Mouse (Mus musculus): Measurements from ENCODE around the gene Nlrp3.

GRCm38 (mm10) chr11:59497747-59498146 lies 43.6 kb upstream of the Nlrp3 start:
- TF ChIP-seq CTCF (IDR thresholded peaks at IDR 0.05; ENCODE audit: low read depth) = peak; percentile 27
- no peak for TF ChIP-seq EP300 (IDR thresholded peaks at IDR 0.05; ENCODE audit: low read depth)

Data from liver, postnatal 0 days (tissue).